Mouse (Mus musculus): Measurements from ENCODE around the gene Tent5c. TPM values are rescaled to one million over a fixed set of nuclear protein-coding genes. Genes with fewer than 3 reads are reported as not detected.
"Not testable (repeated sequence)": the region's sequence is repeated elsewhere in the genome, so short reads cannot be mapped to it uniquely, and the experiment has no call there.

Tent5c gene
- polyA plus RNA-seq, 1 experiment from 2014 or later = 6.3 TPM

DNA sequence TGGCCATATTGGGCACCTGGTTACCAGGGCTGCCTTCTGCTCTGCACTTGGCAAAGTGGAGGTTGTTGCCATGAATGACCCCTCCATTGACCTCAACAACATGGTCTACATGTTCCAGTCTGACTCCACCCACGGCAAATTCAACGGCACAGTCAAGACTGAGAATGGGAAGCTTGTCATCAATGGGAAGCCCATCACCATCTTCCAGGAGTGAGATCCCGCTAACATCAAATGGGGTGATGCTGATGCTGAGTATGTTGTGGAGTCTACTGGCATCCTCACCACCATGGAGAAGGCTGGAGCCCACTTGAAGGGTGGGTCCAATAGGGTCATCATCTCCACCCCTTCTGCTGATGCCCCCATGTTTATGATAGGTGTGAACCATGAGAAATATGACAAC lies 75.5 kb downstream of the Tent5c start:
- H3K27ac ChIP-seq; H3K36me3 ChIP-seq; H3K4me2 ChIP-seq (replicated peaks); H3K4me1 ChIP-seq; H3K9me3 ChIP-seq; ATAC-seq (ENCODE audit: insufficient number of reproducible peaks, insufficient read depth, low FRiP score, low TSS enrichment); H3K4me3 ChIP-seq; H3K27me3 ChIP-seq; H3K9ac ChIP-seq: not testable (repeated sequence)
- WGBS = 92% methylated on average over 3 of the region's 3 CpGs

DNA sequence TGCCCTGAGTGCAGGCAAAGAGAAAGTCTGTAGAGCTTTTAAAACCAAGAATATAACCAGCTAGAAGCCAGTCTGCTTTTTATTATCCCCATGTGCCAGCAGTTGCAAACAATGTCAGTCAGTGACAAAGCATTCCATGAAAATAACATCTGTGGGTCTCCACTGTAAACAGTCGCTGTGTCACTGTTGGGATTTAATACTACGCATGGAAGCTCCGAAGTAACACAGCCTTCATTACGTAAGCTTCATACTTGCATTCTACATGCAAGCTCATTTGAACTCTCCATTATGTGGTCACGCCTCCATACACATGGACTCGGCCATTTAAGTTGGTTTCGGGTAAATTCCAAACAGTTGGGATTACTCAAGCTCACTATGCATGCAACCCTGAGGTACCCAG lies 77.2 kb downstream of the Tent5c start:
- H3K36me3 ChIP-seq = no peaks in the 10 kb centered on the region
- H3K27ac ChIP-seq = no peak overlapping the region
- ATAC-seq (ENCODE audit: insufficient number of reproducible peaks, insufficient read depth, low FRiP score, low TSS enrichment) = no peak
- 64% methylated on average over 7 of the region's 7 CpGs for WGBS
- H3K4me2 ChIP-seq (replicated peaks) = no peak overlapping the region
- H3K4me1 ChIP-seq = no peaks in the 10 kb centered on the region
- no peak overlapping the region for H3K4me3 ChIP-seq
- H3K9me3 ChIP-seq = no peaks in the 10 kb centered on the region
- H3K27me3 ChIP-seq = no peaks in the 10 kb centered on the region
- H3K9ac ChIP-seq = no peak overlapping the region

DNA sequence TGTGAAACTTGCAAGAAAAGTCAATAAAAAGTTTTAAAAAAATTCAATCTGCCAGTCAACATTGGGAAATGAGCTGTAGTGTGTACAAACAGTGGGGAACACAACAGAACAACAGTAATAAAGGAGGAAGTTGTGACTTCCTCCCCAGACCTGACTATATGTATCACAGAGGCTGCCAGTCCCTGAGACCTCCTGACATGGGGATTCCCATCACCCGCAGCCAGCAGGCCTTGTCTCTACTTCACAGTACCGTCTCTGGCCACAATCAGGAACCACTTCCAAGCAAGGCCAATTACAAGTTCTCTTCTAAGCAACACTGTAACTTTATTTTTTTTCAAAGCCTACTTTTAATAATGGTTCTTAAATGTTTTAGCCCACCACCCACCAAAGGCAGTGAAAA lies 79.8 kb downstream of the Tent5c start:
- Histone ChIP-seq H3K9ac (no peak overlapping the region), H3K4me2 (replicated peaks) (no peak overlapping the region), H3K36me3 (no peaks in the 10 kb centered on the region), H3K27me3 (no peaks in the 10 kb centered on the region), H3K9me3 (no peaks in the 10 kb centered on the region), H3K27ac (no peak overlapping the region), H3K4me1 (no peaks in the 10 kb centered on the region), H3K4me3 (no peak overlapping the region)
- no peak for ATAC-seq (ENCODE audit: insufficient number of reproducible peaks, insufficient read depth, low FRiP score, low TSS enrichment)
- 82% methylated on average over 2 of the region's 2 CpGs for WGBS

DNA sequence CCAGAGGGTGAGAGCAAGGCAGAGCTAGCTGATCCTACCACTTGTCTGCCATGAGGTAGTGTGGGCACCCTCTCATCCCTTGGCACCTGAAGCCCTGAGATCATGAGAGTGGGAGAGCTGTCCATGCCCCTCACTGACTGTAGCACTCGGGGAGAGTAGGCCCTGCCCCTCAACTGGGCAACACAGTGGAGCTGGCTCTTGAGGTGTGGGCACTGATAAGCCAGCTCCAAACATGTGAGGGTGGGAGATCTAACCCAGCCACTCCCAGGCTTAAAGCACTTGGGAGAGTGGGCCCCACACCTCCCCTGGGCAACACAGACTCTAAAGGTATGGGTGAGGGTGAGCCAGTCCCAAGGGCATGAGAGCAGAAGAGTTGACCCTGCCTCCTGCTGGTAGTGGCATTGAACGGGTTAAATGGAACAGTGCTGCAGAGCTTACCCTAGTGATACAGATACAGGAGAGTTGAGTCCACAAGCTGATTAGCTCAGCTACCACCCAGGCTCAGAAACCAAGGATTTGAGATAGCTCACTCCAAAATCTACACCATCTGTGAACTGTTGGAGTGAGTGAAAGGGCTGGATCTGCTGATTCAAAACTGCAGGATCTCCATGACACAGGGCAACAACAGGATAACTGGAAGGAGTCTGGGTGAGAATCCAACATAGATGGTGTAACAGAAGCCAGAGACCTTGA lies 80.6 kb downstream of the Tent5c start:
- Histone ChIP-seq H3K27me3 (no peaks in the 10 kb centered on the region), H3K36me3 (no peaks in the 10 kb centered on the region), H3K4me3 (no peak overlapping the region), H3K4me1 (no peaks in the 10 kb centered on the region), H3K27ac (no peak overlapping the region), H3K9ac (no peak overlapping the region), H3K4me2 (replicated peaks) (no peak overlapping the region), H3K9me3 (no peaks in the 10 kb centered on the region)
- 91% methylated on average over 2 of the region's 2 CpGs for WGBS
- ATAC-seq (ENCODE audit: insufficient number of reproducible peaks, insufficient read depth, low FRiP score, low TSS enrichment) = no peak

DNA sequence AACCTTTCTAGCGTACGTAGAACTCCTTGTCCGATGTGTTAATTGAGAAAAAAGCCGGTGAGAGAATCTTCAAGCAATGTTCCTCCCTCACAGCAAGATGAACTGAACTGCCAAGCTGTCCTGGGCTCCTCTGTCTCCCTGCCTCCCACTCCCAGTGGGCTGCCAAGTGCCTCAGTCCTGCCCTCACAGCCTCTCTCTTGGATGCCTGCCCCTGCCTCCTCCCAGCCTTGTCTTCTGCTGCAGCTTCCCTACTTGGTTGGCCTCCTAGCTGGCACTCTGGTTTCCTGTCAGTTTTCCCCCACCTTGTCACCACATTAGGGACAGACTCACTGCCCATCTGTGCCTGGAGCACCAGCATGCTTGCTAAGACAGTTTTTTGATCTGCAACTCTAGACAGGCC lies 86.5 kb downstream of the Tent5c start:
- 91% methylated on average over 4 of the region's 4 CpGs for WGBS
- no peaks in the 10 kb centered on the region for H3K9me3 ChIP-seq
- no peaks in the 10 kb centered on the region for H3K27me3 ChIP-seq
- no peaks in the 10 kb centered on the region for H3K4me1 ChIP-seq
- no peaks in the 10 kb centered on the region for H3K36me3 ChIP-seq
- no peak overlapping the region for H3K9ac ChIP-seq
- no peak overlapping the region for H3K4me3 ChIP-seq
- H3K4me2 ChIP-seq (replicated peaks) = no peak overlapping the region
- H3K27ac ChIP-seq = no peak overlapping the region
- ATAC-seq (ENCODE audit: insufficient number of reproducible peaks, insufficient read depth, low FRiP score, low TSS enrichment) = no peak

Other genes with a start within 250 kb of the Tent5c start
- 83.0 and 94.5 TPM in 2 replicates for gene Man1a2, start 196.2 kb upstream of the Tent5c start, polyA plus RNA-seq (2016; fragmentation: Nextera tagmentation; extraction: Ambion mirVana)